Mouse (Mus musculus): ENCODE data around the gene Napb.

- peak; percentile 38; the same call in 1 of the 2 replicates for TF ChIP-seq CHD2 (IDR thresholded peaks at IDR 0.05; ENCODE audit: low read depth, low read length)
- no peak for TF ChIP-seq ZNF384 (IDR thresholded peaks at IDR 0.05; ENCODE audit: low read depth, low read length)
- no peak for TF ChIP-seq MAFK (IDR thresholded peaks at IDR 0.05; ENCODE audit: insufficient read depth, low read depth, low read length)
- TF ChIP-seq HCFC1 (IDR thresholded peaks at IDR 0.05; ENCODE audit: borderline replicate concordance, insufficient read depth, low read length) = peak; percentile 66; the same call in 1 of the 2 replicates
Observed at GRCm38 (mm10) chr2:148677801-148678200, 54.5 kb downstream of the Napb start.
